Mouse (Mus musculus): Measurements from ENCODE around the gene Tnks2.
"Not testable (repeated sequence)": the region's sequence is repeated elsewhere in the genome, so short reads cannot be mapped to it uniquely, and the experiment has no call there.

Gene Tnks2

GRCm38 (mm10) chr19:36833788-36834531 is at the start of gene Tnks2:
Gene Tnks2, plus strand, starts transcription at chr19:36834232.
- DNase-seq (ENCODE audit: low spot score in 2 of 2), result peak; percentile 93 to 98

- DNase-seq (ENCODE audit: low spot score in 2 of 2), result no peak
These were observed 43.9 kb upstream of the Tnks2 start for GRCm38 (mm10) chr19:36789873-36790733.

GRCm38 (mm10) chr19:36792589-36792988 is 41.4 kb upstream of the Tnks2 start:
- DNase-seq (ENCODE audit: low spot score in 2 of 2), result no peak

- DNase-seq (ENCODE audit: low spot score in 2 of 2), result no peak
These were observed 40.6 kb upstream of the Tnks2 start for GRCm38 (mm10) chr19:36793450-36793849.

- DNase-seq (ENCODE audit: low spot score in 2 of 2), result no peak
These were observed 40.0 kb upstream of the Tnks2 start for GRCm38 (mm10) chr19:36794008-36794407.

GRCm38 (mm10) chr19:36795277-36795676 is 38.8 kb upstream of the Tnks2 start:
- no peak for DNase-seq (ENCODE audit: low spot score in 2 of 2)

GRCm38 (mm10) chr19:36796931-36797330 is 37.1 kb upstream of the Tnks2 start:
- no peak for DNase-seq (ENCODE audit: low spot score in 2 of 2)

- DNase-seq (ENCODE audit: low spot score in 2 of 2), result no peak
These were observed 33.7 kb upstream of the Tnks2 start for GRCm38 (mm10) chr19:36800288-36800687.

GRCm38 (mm10) chr19:36801856-36802641 is 32.0 kb upstream of the Tnks2 start:
- DNase-seq (ENCODE audit: low spot score in 2 of 2), result no peak

- no peak for DNase-seq (ENCODE audit: low spot score in 2 of 2)
These were observed 30.6 kb upstream of the Tnks2 start for GRCm38 (mm10) chr19:36803403-36803802.

- no peak for DNase-seq (ENCODE audit: low spot score in 2 of 2)
These were observed 27.2 kb upstream of the Tnks2 start for GRCm38 (mm10) chr19:36806842-36807241.

- DNase-seq (ENCODE audit: low spot score in 2 of 2), result no peak
These were observed 25.5 kb upstream of the Tnks2 start for GRCm38 (mm10) chr19:36808426-36809105.

GRCm38 (mm10) chr19:36809476-36810168 is 24.4 kb upstream of the Tnks2 start:
- DNase-seq (ENCODE audit: low spot score in 2 of 2), result no peak

- DNase-seq (ENCODE audit: low spot score in 2 of 2), result no peak
These were observed 22.0 kb upstream of the Tnks2 start for GRCm38 (mm10) chr19:36812011-36812410.

GRCm38 (mm10) chr19:36815396-36816271 is 18.4 kb upstream of the Tnks2 start:
- no peak for DNase-seq (ENCODE audit: low spot score in 2 of 2)

GRCm38 (mm10) chr19:36818141-36818885 is 15.7 kb upstream of the Tnks2 start:
- no peak for DNase-seq (ENCODE audit: low spot score in 2 of 2)

- no peak for DNase-seq (ENCODE audit: low spot score in 2 of 2)
These were observed 14.8 kb upstream of the Tnks2 start for GRCm38 (mm10) chr19:36819199-36819598.

GRCm38 (mm10) chr19:36820469-36820868 is 13.6 kb upstream of the Tnks2 start:
- DNase-seq (ENCODE audit: low spot score in 2 of 2), result no peak

- not testable (repeated sequence) for DNase-seq (ENCODE audit: low spot score in 2 of 2)
These were observed 12.7 kb upstream of the Tnks2 start for GRCm38 (mm10) chr19:36821301-36821700.

Measured in spleen, postnatal 4 days (tissue).